Mouse (Mus musculus): ENCODE measurements around the gene Rhebl1.

Rhebl1 gene

DNA sequence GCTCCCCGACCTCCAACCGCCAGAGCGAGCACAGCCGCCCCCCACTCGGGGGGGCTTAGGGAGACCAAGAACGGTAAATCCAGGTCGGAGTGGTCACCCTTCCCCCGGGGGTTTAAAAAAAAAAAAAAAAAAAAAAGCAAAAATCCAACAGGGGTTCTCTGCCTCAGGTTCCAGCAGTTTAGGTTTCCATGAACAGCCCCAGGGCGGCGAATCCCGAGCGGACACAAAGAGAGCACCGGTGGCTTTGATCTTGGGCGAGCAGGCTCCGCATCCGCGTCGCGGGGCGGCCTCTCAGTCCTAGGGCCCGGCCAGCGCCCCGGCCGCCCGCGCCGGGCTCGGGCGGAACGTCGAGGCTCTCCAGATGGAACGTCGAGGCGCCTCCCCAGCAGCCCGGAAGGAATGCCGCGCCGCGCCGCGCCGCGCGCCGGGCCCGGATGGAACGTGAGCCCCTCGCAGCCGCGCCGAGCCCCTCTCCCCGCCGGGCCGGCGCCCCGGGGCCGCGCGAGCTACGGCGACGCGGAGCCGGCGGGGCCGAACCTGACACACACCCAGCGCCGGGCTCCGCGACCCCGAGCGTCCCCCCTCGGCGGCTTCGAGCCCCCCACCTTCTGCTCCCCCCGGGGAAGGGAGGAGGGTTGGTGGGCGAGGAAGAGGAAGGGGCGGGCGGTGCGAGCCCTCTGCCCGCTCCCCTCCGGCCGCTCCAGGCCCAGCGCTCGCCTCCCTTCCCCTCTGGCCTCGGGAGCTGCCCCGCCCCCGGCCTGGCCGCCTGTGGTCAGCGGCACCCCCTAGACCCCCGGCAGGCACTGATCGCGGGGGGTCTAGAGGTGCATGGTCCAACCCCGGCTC is 23.0 kb downstream of the Rhebl1 start, which contains the start of gene Kmt2d:
Gene Kmt2d, minus strand, starts transcription at position 135 of the 846 bp plus-strand sequence.
- no peak for DNase-seq

- DNase-seq: peak; percentile 61
These were observed 23.9 kb downstream of the Rhebl1 start for GRCm38 (mm10) chr15:98870179-98871069.

DNA sequence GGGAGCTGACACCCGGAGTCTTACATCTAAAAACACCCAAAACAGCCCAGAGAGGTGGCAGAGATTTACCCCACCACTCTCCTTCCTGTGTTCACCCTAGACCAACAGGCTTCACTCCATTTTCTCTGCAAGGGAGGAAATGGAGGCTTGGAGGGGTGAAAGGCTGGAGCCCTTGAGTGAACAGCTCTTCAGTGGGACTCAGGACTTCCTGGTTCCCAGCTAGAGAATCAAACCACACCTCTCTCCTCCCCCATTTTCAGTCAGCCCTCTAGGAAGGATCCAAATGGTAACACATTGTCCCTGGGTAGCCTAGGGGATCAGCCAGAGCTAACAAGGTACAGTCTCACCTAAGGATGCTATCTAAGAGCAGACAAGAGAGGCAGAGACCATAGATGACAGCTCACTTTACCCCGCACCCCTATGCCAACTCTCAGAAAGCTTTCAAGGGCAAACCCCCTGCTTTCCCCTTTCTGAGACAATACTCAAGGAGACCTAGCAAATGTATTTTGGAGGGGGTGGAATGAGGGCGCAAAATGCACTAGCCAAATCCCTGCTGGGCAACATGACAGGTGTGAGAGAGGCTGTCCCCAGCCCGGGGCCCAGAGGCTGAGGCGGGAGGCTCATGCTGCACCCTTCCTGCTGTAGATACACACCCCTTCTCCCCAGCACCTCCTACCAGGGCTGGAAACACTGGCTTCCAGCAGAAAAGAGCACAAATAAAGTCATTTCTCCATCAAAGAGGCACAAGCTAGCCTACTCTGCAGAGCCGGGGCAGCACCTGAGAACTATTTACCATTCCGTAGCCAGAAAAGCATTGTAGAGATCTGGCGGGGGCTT is 24.8 kb downstream of the Rhebl1 start:
- no peak for DNase-seq

GRCm38 (mm10) chr15:98868346-98869063 is 25.8 kb downstream of the Rhebl1 start:
- no peak for DNase-seq

DNA sequence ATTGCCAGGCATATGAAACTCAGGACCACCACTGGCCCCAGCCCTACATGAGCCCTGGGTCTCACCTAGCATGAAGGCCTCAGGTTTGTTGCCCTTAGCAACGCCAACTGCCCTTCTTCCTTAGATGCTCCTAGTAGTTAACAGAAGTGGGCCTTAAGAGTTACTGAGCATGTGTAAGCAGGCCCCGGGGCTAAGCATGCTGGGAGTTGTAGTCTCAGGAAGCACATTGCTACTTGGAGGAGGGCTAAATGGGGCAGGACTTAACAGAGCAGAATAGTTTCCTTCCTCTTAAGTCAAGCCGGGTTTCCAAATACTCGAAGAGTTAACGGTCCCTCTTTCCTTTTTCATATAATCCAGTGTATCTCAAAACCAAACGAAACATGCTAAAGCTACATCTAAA is 27.0 kb downstream of the Rhebl1 start:
- DNase-seq: peak; percentile 74

GRCm38 (mm10) chr15:98866501-98866900 is 27.8 kb downstream of the Rhebl1 start:
- no peak for DNase-seq

- DNase-seq: no peak
These were observed 28.6 kb downstream of the Rhebl1 start for GRCm38 (mm10) chr15:98865771-98866170.

DNA sequence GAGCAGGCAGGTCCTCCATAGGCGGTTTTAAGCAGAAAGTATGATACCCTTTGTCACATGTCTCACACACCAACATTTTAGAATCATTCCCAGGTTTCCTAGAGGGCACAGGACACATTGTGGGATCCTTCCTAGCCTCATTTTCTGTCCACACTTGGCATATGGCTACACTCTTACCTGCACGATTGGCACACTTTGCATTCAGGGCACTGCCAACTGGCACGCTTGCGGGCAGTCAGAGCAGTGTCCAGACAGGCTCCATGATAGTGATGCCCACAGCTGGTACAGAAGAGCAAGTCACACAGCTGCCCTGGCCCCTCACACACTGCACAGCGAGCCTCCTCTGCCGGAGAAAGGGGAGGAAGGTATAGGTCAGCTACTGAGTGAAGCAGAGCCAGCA is 29.4 kb downstream of the Rhebl1 start:
- no peak for DNase-seq

GRCm38 (mm10) chr15:98863451-98863958 is 30.8 kb downstream of the Rhebl1 start:
- DNase-seq: no peak

DNA sequence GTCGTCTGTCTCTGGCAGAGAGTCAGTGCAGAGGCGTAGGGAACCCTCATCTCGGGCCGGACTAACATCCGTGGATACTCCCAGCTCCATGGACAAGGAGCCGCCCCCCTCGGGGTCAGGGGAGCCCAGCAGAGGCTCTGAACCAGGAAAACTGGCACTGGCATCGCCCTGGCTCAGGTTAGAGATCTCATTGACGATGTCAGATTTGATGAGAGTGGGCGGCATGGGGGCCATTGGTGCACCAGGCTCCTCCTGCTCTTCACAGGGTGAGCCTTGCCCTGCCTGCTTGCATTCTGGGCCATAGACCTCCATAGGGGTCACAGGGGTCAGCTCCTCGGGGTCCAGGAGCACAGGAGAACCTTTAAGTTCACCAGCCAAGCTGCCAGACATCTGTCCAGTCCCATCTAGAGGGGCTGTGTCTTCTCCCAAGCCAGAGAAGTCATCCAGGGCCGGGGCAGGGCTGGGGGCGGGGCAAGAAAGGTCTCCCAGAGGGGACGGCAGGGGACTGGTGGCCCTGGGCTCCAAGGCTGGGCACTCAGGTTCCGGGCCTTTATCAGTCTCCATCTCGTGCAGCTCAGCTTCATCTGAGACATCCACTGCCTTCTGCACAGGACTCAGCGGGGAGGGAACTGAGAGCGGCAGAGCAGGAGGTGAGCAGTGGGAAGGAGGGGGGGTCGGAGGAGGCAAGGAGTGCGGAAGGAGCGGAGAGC is 32.5 kb downstream of the Rhebl1 start:
- no peak for DNase-seq

GRCm38 (mm10) chr15:98860921-98861320 is 33.4 kb downstream of the Rhebl1 start:
- DNase-seq: no peak

GRCm38 (mm10) chr15:98859319-98860043 is 34.9 kb downstream of the Rhebl1 start:
- DNase-seq: no peak

DNA sequence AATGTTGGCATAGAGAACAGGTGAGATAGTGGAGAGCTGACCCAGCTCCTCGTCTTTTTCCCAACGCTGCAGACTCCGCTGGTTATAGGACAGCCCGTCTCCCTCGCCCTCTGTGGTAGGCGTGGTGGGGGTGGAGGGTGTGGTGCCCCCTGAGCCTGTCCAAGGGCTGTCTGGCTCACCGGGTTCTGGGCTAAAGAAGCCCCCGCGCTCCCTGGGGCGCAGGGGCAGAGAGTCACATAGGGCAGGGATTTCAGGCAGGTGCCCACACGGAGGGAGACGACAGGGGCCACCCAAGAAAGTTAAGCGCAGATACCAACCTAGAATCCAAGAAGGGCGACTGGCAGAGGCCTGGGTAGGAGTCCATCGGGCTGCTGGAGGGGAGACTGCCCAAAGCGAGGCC is 40.1 kb downstream of the Rhebl1 start:
- DNase-seq: no peak

- no peak for DNase-seq
These were observed 41.0 kb downstream of the Rhebl1 start for GRCm38 (mm10) chr15:98853161-98853937.

GRCm38 (mm10) chr15:98852733-98853132 is 41.6 kb downstream of the Rhebl1 start:
- DNase-seq: no peak

DNA sequence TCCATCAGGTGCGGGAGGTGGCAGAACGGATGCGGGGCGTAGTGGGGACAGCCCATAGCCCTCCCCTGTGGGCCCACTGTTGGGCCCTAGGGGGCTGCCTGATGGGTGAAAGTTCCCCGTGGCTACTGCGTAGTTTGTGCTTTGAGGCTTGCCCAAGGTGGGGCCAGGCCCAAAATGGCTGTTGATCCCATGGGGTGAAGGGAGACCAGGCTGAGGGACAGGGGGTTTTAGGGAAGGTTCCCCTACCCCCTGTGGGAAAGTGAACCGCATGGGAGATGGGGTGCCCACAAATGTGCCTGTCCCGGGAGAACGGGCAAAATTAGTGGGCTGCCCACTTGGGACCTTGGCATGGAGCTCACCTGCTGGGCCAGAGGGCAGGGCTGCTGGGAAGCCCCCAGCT is 42.3 kb downstream of the Rhebl1 start:
- no peak for DNase-seq

- DNase-seq: no peak
These were observed 43.0 kb downstream of the Rhebl1 start for GRCm38 (mm10) chr15:98851229-98851818.

DNA sequence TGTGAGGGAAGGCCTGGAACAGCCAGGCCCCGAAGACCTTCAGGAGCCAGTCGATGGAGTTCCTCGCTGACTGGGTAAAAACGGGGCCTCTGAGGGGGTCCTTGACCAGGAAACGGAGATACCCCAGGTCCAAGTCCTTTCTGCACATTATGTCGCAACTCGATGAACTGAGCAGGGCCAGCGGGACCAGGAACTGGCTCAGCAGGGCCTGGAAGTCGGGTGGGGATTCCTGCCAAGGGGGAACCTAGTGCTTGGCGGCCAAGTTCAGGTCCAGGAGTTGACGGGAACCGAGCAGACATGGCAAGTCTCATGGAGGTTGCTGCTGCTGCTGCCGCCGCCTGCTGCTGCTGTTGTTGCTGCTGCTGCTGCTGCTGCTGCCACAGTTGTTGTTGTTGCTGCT is 43.7 kb downstream of the Rhebl1 start:
- DNase-seq: no peak

- no peak for DNase-seq
These were observed 44.3 kb downstream of the Rhebl1 start for GRCm38 (mm10) chr15:98849956-98850600.
